Mouse (Mus musculus): Measurements from ENCODE around the gene Chmp4b.

GRCm38 (mm10) chr2:154729737-154730136 lies 78.2 kb downstream of the Chmp4b start:
- TF ChIP-seq CTCF (IDR thresholded peaks at IDR 0.05; ENCODE audit: low read depth) = no peak
- TF ChIP-seq EP300 (IDR thresholded peaks at IDR 0.05; ENCODE audit: low read depth) = no peak

All from liver, postnatal 0 days (tissue).